Mouse (Mus musculus) heart, embryonic 15.5 days (tissue): ENCODE measurements at regions not wholly inside any gene's neighbourhood (a gene's known extent, or its start where the extent isn't known, plus 50 kb on each side); places are given as distances from the start of the nearest gene placed in this dataset.

ENCODE experiments used
- ATAC-seq: fragments of 200-750 bp; cut with Nextera tagmentation; replicated peaks from 2 replicates; pipeline ENCODE4 v1.8.0; 2017; ENCODE audit warnings: low read depth, moderate TSS enrichment; ENCODE audit not compliant: insufficient number of reproducible peaks, insufficient read depth, low FRiP score
- H3K27ac ChIP-seq: fragments of 300-500 bp; sonication (generic); 2 replicates; pipeline ENCODE4 v1.5.1; 2015; ENCODE audit warnings: mild to moderate bottlenecking, inconsistent platforms
- H3K27me3 ChIP-seq: fragments of 300-500 bp; sonication (generic); 2 replicates; pipeline ENCODE4 v1.6.1; 2015; ENCODE audit warnings: inconsistent platforms
- H3K36me3 ChIP-seq: fragments of 300-500 bp; sonication (generic); 2 replicates; pipeline ENCODE4 v1.6.1; 2015; ENCODE audit warnings: mild to moderate bottlenecking, inconsistent platforms
- H3K4me1 ChIP-seq: fragments of 300-500 bp; sonication (generic); replicated peaks from 2 replicates; pipeline ENCODE4 v1.6.1; 2015; ENCODE audit warnings: inconsistent platforms
- H3K4me2 ChIP-seq: fragments of 300-500 bp; sonication (generic); 2 replicates; pipeline ENCODE4 v1.6.1; 2015; ENCODE audit warnings: inconsistent platforms, mild to moderate bottlenecking, moderate library complexity
- H3K4me3 ChIP-seq: fragments of 300-500 bp; sonication (generic); 2 replicates; pipeline ENCODE4 v1.5.1; 2015; ENCODE audit warnings: mild to moderate bottlenecking, inconsistent platforms
- H3K9ac ChIP-seq: fragments of 300-500 bp; sonication (generic); 2 replicates; pipeline ENCODE4 v1.6.1; 2015; ENCODE audit warnings: mild to moderate bottlenecking, inconsistent platforms
- H3K9me3 ChIP-seq: fragments of 300-500 bp; sonication (generic); replicated peaks from 2 replicates; pipeline ENCODE4 v1.6.1; 2016; ENCODE audit warnings: inconsistent platforms
- WGBS: fragments of 180-500 bp; shearing (Covaris S2); methylation state at CpG from one replicate; pipeline ENCODE4 v1.1.7; 2015; ENCODE audit warnings: mixed read lengths; 5-methylcytosine and 5-hydroxymethylcytosine counted together

DNA sequence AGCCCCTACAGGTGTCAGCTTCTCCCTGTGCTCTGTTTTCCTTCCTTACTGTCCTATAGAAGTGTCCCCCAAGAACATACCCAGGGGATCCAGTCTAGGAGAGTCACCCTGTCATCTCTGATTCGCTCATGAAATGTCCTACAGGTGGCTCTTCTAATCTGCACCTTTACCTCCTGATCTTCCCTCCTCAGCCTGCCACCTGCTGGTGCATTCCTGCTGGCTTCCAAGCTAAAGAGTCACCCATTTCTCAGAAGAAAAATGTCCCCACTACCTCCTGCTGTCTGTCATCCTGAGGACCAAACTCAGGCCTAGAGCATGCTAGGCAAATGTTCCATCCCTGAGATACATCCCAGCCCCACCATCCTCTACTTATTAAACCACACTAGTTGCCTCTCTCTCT lies 115.6 kb upstream of the Tox3 start:
- Histone ChIP-seq H3K9me3 (no peaks in the 10 kb centered on the region), H3K4me1 (no peaks in the 10 kb centered on the region), H3K36me3 (no peaks in the 10 kb centered on the region), H3K27me3 (no peaks in the 10 kb centered on the region), H3K4me3 (no peak overlapping the region), H3K27ac (no peak overlapping the region), H3K4me2 (no peak overlapping the region), H3K9ac (no peak overlapping the region)
- no peak for ATAC-seq
- 30% methylated on average over 1 of the region's 1 CpGs for WGBS

DNA sequence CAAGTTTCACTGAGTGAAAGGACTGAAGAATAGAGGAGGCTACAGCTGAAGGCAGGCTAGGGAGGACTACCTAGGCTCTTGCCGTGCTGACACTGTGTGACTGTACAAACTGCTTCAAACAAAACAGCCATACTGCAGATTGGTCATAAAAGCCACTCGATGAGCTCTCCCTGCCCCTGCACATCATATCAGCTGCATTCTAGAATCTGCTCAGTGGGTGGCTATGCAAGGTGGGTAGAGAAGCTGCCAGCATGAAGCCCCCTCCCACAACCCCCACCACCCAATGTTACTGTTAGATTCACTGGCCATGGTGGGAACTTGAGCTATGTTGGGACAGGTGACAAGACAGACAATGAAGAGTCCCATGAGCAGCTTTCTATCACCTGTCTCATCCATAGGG lies 107.2 kb upstream of the Tox3 start:
- Histone ChIP-seq H3K4me2 (no peak overlapping the region), H3K4me1 (no peaks in the 10 kb centered on the region), H3K9ac (no peak overlapping the region), H3K27me3 (no peaks in the 10 kb centered on the region), H3K27ac (no peak overlapping the region), H3K9me3 (no peaks in the 10 kb centered on the region), H3K36me3 (no peaks in the 10 kb centered on the region), H3K4me3 (no peak overlapping the region)
- no peak for ATAC-seq
- WGBS = 81% methylated on average over 2 of the region's 2 CpGs

- Histone ChIP-seq H3K27me3 (no peaks in the 10 kb centered on the region), H3K9ac (no peak overlapping the region), H3K27ac (no peak overlapping the region), H3K4me3 (no peak overlapping the region), H3K4me1 (no peaks in the 10 kb centered on the region), H3K4me2 (no peak overlapping the region), H3K36me3 (no peaks in the 10 kb centered on the region), H3K9me3 (no peaks in the 10 kb centered on the region)
- 76% methylated on average over 5 of the region's 5 CpGs for WGBS
- ATAC-seq = no peak
Observed at GRCm38 (mm10) chr8:90454130-90454529, 106.0 kb upstream of the Tox3 start.

- Histone ChIP-seq H3K9me3 (no peaks in the 10 kb centered on the region), H3K4me2 (no peak overlapping the region), H3K4me3 (no peak overlapping the region), H3K4me1 (peaks cover 4% of the 10 kb centered on the region), H3K27me3 (no peaks in the 10 kb centered on the region), H3K9ac (no peak overlapping the region), H3K36me3 (no peaks in the 10 kb centered on the region), H3K27ac (no peak overlapping the region)
- WGBS = 60% methylated on average over 9 of the region's 9 CpGs
- 0 out of 2 replicates have a peak, but pooled peaks have one; percentile 14 for ATAC-seq
Observed at GRCm38 (mm10) chr8:90441058-90441851, 93.1 kb upstream of the Tox3 start.

- no peak overlapping the region for H3K27ac ChIP-seq
- no peaks in the 10 kb centered on the region for H3K36me3 ChIP-seq
- H3K4me1 ChIP-seq = no peaks in the 10 kb centered on the region
- H3K4me2 ChIP-seq = no peak overlapping the region
- no peak overlapping the region for H3K4me3 ChIP-seq
- no peak overlapping the region for H3K9ac ChIP-seq
- 56% methylated on average over 2 of the region's 2 CpGs for WGBS
- no peaks in the 10 kb centered on the region for H3K27me3 ChIP-seq
- H3K9me3 ChIP-seq = no peaks in the 10 kb centered on the region
- ATAC-seq = no peak
Observed at GRCm38 (mm10) chr8:90414021-90414420, 65.9 kb upstream of the Tox3 start.
